Mouse (Mus musculus) hematopoietic stem cell, adult 5-6 weeks (primary cell): Measurements from ENCODE around the gene 4930544G11Rik. TPM values are rescaled to one million over a fixed set of nuclear protein-coding genes. Genes with fewer than 3 reads are reported as not detected.

Source experiments
- total RNA-seq: library from RNA; stranded (forward); fragments of 172-1452, 232-1000 nt; gene quantifications from 2 replicates; pipeline ENCODE4 v1.2.3, GENCODE M21; 2017

Gene 4930544G11Rik
- total RNA-seq, 1 experiment from 2014 or later = not detected

Other genes with a start within 250 kb of the 4930544G11Rik start
- 34.7 and 36.9 TPM in 2 replicates for gene Prdm5, start 173.6 kb upstream of the 4930544G11Rik start, total RNA-seq